Mouse (Mus musculus) embryonic fibroblast, embryonic 13.5 days (primary cell): ENCODE data around the gene Kank2.

ENCODE experiments used
- CTCF ChIP-seq: IDR thresholded peaks from 2 replicates; pipeline ENCODE4 v1.5.1; 2011; ENCODE audit warnings: mild to moderate bottlenecking, control low read depth, low read length, moderate library complexity, borderline replicate concordance; ENCODE audit not compliant: insufficient read depth
- POLR2A ChIP-seq: IDR thresholded peaks from 2 replicates; pipeline ENCODE4 v1.6.1; 2011; ENCODE audit warnings: low read depth, mild to moderate bottlenecking, control low read depth, low read length, moderate library complexity

DNA sequence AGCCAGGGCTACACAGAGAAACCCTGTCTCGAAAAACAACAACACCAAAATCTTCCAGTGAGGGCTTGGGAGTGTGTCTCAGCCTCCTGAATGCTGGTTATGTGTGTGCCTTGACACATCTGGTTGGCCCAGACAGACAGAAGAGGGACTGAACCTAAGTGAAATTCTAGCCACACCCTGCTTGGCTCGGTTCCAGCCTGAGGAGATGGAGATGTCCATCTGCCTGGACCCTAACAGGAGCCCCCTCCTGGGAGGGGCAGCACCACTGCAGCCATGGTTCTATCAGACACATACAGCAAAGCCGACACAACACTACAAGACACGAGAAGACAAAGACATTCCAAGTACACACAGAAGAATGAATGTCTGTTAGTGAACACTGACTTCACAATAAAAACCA, 19.6 kb upstream of the Kank2 start:
- TF ChIP-seq POLR2A (no peak), CTCF (no peak)
